Mouse (Mus musculus): ENCODE data around the gene Prkcd. TPM values are rescaled to one million over a fixed set of nuclear protein-coding genes. Genes with fewer than 3 reads are reported as not detected.
A peak's percentile ranks its signal among the peaks of the same experiment; 100 is the strongest.

Gene Prkcd
- total RNA-seq, 1 experiment from 2014 or later, result 483 TPM

DNA sequence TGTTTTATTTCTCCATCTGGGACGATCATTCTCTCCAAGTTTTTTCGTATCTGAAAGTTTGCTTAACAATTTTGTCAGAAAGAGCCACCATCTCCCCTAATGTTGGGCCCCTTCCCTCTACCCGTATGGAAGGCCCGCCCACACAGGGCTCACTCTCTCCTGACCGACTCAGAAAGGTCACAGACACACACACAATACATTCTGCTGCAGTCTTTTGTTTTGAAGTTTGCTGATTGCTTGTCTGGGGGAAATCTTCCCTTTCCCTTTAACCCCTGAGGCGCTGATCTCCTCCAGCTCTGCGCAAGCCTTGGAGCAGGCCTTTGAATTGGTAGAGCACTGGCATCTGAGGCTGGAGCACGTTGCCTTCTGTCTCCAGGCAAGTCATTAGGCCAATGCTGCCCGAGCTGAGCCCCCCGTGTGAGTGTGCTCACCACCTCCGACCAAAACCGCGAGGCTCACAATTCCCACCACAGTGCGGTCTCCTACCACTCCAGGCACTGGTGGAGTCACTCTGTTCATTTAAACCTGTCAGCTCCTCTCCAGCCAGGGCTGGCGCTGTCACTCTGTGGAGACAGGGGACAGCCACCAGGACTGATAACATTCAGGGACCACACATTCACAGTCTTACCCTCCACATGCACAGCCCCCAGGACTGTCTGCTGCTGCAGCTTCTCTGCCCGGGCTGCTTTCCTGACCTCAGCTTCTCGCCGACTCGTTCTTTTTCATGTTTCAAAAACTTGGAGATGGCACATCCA, 41.3 kb downstream of the Prkcd start:
- no peak for ATAC-seq (ENCODE audit: extremely low read depth, insufficient number of reproducible peaks, low FRiP score, poor library complexity, severe bottlenecking)

DNA sequence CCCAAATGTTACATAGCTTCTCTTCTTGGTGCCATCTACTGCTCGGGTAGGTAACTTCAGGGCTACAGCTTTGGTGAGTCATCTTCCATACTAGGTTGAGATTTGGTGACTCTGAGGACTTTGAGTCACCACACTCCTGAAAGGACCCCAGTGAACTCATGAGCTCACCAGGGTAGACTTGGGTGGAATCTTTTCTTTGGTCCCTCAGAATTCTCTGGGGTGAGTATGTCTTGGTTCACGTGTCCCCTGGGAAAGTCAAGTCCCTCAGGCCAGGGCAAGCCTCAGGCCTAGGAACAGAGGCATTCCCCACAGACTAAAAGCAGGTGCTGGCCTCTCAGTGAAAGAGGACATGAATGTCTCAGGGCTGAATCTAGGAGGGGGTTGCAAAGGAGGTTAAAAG, 41.9 kb downstream of the Prkcd start:
- ATAC-seq (ENCODE audit: extremely low read depth, insufficient number of reproducible peaks, low FRiP score, poor library complexity, severe bottlenecking), result no peak

DNA sequence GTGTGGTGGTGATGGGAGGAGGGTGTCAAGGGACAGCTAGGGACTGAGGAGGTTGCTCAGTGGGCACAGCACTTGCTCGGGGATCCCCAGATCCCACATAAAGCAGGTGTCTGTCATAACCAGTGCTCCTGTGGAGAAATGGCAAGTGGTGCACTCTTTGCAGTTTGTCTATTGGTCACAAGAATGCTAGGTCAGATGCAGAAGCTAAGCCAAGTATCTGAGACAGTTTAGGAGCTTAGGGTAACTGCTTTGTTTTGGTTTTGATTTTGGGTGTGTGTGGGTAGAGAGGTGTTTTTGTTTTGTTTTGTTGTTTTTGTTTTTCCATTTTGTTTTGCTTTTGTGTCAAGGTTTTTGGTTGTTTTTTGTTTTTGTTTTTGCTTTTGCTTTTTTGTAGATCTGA, 44.8 kb downstream of the Prkcd start:
- no peak for ATAC-seq (ENCODE audit: extremely low read depth, insufficient number of reproducible peaks, low FRiP score, poor library complexity, severe bottlenecking)

DNA sequence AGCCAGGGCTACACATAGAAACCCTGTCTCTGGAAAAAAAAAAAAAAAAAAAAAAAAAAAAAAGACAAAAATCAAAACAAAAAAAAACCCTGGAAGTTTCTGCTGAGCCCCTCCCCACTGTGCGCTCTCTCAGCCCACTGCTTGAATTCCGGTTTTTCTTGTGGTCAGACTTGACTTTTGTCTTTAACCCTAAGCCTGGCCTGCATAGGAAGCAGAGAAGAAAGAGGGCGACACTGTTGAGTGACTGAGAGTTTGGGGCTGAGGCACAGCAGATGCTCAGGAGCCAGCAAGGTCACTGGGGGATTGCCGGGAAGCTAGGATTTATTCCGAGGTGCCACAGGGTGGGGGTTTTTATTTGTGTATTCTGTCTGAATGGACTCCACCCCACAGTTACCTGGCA, 46.1 kb downstream of the Prkcd start:
- no peak for ATAC-seq (ENCODE audit: extremely low read depth, insufficient number of reproducible peaks, low FRiP score, poor library complexity, severe bottlenecking)

DNA sequence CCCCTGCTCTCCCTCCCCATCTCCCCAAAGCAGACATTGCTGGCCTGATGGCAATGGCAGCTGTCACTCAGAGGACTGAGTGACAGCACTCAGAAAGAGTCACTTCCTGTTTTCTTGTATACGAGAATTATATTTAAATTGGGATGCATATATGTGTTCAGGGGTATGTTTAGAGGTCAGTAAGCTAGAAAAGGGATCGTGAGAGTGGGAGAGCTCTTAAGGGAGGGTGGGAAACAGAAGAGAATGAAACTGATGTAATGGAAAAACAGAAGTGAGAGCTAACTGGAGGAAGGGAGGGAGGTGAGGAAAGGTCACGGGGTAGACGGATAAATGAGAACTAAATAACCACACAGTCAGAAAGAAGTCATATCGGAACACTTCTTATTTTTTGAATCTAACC, 46.8 kb downstream of the Prkcd start:
- ATAC-seq (ENCODE audit: extremely low read depth, insufficient number of reproducible peaks, low FRiP score, poor library complexity, severe bottlenecking), result peak; percentile 50

DNA sequence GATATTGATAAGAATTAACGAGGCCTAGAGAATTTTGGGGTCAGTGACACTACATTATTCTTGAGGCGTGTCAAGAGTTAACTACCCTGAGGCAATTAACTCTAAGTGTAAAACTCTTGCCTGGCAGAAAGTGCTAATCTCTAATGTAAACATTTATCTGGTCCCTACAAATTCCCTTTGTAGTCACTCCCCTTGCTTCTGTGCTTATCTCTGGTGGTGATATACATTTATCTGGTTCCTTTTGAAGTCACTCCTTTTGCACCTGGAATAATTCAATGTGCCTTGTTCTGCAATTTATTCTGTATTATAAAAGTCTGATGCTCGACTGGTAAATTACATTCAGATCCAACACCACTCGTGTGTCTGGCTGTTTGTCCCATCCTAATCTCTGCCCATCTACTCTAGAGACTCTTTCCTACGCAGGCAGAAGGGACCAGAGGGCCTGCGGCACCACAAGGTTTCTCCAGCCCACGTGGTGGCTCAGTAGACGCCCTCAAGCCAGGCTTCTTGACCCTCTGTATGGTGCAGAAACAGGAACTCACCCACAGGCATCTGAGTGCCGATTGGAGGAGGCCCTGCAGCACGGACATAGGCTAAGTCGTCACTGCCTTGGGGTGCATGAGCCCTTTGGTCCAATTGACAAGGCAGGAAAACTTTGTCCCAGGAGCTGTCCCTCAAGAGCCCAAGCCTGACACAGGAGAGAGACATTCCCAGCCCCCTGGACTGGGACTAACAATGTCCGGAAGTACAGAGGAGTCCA, 48.5 kb downstream of the Prkcd start:
- ATAC-seq (ENCODE audit: extremely low read depth, insufficient number of reproducible peaks, low FRiP score, poor library complexity, severe bottlenecking), result peak; percentile 39; the same call in 1 of the 2 replicates

DNA sequence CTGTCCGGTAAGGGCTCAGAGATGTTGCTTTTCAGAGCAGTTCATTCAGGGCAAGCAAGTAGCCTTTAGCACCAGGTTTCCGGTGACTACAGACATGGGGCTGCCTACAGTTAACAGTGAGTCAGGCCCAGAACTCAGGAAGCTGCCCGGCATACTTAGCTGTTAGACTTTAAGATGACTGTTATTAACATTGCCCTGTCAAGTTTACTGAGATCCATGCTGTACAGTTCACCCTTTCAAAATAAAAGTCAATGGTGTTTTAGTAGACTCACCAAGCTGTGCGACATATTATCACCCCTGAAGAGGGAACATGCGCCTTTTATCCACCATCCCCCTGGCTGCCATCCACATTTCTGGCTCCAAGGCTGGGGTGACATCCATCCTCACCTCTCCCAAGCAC, 49.8 kb downstream of the Prkcd start:
- no peak for ATAC-seq (ENCODE audit: extremely low read depth, insufficient number of reproducible peaks, low FRiP score, poor library complexity, severe bottlenecking)

DNA sequence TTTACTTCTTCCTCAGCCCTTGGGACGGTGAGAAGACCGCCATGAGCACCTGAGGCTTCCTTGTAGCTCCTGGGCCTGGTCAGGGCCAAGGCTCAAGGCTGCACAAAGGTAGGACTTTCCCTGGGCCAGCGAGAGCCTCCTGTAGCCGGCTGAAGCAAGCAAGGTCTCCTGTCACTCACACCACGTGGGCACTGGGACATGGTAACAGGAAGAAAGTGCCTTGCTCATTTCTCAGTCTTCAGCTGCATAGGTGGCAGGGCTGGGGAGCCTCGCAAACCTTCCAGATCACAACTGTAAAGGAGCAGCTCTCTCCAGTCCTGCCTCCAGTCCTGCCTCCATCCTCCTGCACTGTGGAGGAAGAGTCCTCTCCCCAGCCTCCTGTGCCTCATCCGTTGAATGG, 50.2 kb downstream of the Prkcd start:
- no peak for ATAC-seq (ENCODE audit: extremely low read depth, insufficient number of reproducible peaks, low FRiP score, poor library complexity, severe bottlenecking)

DNA sequence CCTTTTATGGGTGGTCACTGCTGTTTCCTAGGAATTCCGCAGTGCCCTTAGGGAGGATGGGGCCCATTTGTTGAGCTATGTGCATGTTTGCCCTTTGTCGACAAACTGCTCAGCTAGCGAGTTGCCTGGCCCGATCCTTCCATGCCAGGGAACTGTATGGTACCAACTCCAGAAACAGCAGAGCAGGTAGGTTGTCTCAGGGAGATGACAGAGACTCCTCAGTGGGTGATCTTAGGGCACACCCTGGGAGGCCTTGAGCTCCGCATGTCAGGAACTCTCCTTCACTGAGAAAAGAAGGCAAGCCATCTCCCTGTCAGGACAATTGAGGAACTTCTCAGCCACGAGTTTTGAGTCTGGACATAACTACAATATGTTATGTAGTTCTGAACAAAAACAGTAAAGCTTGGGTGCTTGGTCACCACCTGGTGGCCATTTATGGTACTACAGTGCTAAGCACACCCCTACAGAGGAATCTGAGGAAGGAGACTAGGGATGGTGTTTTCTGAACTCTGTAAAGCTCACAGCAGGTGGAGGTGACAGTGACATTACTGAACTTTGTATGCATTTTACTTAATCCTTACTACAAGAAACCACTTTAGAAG, 51.9 kb downstream of the Prkcd start:
- peak; percentile 72 for ATAC-seq (ENCODE audit: extremely low read depth, insufficient number of reproducible peaks, low FRiP score, poor library complexity, severe bottlenecking)

DNA sequence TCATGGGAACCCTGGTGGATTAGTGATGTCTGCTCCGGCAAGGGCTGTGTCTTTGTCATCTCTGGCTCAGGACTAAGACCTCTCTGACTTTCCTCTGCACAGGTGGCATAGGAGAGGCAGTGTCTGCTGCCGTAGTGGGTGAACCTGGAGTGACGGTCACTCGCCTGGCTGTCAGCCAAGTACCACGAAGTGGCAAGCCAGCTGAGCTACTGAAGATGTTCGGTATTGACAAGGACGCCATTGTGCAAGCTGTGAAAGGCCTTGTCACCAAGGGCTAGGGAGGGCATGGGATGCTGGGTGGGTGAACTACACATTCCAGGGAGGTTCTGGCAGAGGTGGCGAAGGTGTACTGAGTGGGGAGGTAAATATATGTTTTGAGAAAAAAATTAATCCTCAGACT, 52.8 kb downstream of the Prkcd start:
- ATAC-seq (ENCODE audit: extremely low read depth, insufficient number of reproducible peaks, low FRiP score, poor library complexity, severe bottlenecking), result no peak

DNA sequence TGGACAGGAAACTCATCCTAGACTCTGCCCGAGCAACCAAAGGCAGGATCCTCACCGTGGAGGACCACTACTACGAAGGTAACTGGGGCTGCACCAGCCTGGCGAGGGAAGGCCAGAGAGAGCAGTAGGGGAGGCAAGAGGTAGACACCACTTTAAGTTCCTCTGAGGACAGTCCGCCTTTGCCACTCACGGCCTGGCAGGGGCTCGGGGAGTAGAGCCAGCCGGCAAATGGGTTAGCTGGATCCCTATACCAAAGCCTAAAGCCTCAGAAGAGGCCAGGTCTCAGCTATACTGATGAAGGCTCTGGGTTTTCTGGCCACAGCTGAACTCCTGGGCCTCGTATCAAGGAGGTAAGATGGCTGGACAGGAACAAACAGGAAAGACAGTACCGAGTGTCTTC, 53.8 kb downstream of the Prkcd start:
- no peak for ATAC-seq (ENCODE audit: extremely low read depth, insufficient number of reproducible peaks, low FRiP score, poor library complexity, severe bottlenecking)

DNA sequence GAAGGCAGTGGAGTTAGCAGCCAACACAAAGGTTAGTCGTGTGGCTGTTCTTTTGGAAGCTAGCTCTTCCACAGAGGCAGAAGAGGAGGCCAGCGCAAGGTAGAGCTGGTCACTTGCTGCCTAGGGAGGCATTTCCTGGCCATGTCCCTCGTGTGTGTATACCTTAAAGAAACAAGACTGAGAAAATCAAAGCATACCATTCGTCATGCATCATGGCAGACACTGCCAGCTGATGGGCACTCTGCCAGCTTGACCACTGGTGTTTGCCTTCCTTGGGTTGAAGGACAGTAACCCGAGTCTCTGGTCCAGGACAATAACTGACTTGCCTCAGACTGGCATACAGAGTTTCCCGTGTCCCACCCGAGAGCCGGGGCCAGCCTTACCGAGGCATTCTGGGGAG, 55.7 kb downstream of the Prkcd start:
- ATAC-seq (ENCODE audit: extremely low read depth, insufficient number of reproducible peaks, low FRiP score, poor library complexity, severe bottlenecking), result no peak

DNA sequence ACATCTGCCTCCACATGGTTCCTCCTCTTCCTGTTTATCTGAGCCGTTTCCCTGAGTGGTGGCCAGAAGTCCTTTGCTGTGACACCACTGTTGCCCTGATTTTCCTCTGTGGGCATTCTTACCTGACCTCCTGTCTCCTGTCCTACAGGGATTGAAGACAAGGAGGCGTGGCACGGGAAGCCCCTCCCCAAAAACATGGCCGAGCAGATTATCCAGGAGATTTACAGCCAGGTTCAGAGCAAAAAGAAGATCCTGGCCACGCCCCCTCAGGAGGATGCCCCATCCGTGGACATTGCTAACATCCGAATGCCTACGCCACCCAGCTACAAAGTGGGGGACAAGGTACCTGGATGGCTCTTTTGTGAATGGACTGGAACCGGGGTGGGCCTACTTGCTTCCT, 58.0 kb downstream of the Prkcd start:
- ATAC-seq (ENCODE audit: extremely low read depth, insufficient number of reproducible peaks, low FRiP score, poor library complexity, severe bottlenecking), result no peak

DNA sequence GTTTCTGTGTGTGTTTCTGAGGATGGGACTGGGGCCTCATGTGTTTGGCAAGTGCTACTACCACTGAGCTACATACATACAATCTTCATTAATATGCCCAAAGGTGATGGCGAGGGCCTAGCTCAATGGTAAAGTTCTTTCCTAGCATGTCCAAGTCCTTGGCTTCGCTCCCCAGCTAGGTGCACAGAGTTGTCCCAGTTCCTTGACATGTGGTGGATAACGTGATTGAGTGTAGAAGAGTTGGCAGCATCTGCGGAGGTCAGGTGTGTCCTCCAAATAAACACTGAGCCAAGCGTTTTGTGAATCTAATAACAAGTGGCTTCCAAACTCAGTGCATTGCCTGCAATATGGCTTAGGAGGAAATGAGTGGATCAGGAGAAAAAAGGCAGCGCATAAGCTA, 59.7 kb downstream of the Prkcd start:
- ATAC-seq (ENCODE audit: extremely low read depth, insufficient number of reproducible peaks, low FRiP score, poor library complexity, severe bottlenecking), result no peak

DNA sequence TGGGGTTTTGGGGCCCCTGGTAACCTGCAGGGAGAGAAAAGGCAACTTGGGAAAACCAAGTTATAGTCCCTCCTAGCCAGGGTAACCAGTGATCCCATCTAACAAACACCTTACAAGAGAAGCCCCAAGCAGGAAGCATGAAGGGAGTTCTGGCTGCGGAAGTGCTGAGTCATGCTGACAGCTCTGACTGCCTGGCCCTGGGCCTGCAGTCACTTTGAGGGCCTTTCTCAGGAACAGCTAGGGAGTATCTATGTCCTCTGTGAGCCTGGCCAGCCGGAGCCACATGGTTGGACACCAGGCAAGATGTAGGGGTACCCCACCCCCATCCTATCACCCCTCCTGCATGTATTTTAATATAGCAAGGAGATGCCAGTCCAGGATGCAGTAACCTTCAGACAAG, 61.6 kb downstream of the Prkcd start:
- ATAC-seq (ENCODE audit: extremely low read depth, insufficient number of reproducible peaks, low FRiP score, poor library complexity, severe bottlenecking), result no peak

DNA sequence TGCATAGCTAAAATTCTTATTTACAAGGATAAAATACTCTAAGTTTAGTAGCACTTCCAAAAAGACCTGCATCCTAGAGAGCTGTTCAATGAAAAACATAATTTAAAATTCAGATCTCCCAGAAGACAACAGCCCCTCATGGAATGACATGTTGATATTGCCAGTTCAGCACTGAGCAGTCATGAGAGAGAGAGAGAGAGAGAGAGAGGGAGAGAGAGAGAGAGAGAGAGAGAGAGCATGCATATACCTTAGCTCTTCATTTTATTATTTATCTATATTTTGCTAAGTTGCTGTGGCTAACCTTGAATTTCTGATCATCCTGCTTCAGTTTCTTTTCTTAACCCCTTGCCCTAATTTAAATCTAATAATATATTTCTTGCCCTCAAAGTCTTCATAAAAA, 63.7 kb downstream of the Prkcd start:
- ATAC-seq (ENCODE audit: extremely low read depth, insufficient number of reproducible peaks, low FRiP score, poor library complexity, severe bottlenecking), result no peak

DNA sequence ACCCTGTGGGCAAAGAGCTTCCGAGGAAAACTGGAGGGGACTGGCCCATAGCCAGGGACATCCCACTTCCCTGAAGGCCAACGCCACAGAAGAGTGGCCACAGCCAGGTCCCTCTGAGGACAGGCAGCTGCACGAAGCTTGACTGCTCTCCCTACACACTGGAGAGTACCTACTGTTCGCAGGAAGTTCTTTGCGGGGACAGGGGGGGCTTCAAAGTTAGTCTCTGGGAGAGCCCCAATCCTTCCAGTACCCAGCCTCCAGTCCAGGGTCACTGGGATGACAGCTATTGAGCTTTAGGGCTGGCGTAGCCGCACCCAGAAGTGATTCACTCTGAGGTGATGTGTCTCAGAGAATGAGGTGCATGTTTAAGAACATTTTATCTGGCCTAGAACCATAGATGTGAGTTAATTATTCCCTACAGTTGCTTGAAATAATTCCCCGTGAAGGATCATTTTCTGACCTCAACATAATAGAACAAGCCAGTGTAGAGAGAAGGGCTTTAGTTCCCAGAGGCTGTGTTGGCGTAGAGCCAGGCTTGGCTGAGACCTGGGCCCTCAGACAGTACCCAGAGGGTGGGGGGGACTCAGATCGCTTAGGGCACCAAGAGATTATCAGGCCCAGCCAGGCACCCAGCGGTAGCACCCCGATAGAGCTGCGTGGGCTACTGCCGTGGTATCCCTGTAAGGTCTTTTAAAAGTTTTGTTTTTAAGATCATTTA, 64.4 kb downstream of the Prkcd start:
- ATAC-seq (ENCODE audit: extremely low read depth, insufficient number of reproducible peaks, low FRiP score, poor library complexity, severe bottlenecking), result no peak

DNA sequence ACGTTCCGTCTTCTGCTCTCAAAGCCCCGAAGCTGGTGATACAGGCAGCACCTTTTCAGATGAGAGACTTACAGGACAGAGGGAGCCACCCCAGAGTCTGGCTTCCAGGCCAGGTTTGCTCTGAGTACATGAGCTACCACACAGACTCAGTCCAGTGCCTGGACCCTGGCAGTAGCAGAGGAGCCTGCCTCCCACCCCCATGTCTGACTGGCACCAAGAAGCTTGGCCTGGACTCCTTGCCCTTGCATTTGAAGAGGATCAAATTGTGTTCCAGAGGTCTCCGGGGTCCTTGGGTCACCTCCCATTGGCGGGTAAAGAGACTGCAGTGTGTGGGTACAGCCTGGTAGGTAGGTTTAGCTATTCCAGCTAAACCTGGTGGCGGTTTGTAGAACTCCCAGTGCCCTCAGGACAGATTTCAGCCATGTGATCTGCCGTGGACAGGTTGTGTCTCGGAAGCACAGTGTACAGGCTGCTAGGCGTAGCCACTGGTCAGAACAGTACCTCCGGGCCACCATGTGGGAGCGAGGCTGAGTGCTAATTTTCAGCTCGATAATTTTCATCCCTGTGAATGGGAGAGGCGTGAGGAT, 65.1 kb downstream of the Prkcd start:
- ATAC-seq (ENCODE audit: extremely low read depth, insufficient number of reproducible peaks, low FRiP score, poor library complexity, severe bottlenecking), result no peak

DNA sequence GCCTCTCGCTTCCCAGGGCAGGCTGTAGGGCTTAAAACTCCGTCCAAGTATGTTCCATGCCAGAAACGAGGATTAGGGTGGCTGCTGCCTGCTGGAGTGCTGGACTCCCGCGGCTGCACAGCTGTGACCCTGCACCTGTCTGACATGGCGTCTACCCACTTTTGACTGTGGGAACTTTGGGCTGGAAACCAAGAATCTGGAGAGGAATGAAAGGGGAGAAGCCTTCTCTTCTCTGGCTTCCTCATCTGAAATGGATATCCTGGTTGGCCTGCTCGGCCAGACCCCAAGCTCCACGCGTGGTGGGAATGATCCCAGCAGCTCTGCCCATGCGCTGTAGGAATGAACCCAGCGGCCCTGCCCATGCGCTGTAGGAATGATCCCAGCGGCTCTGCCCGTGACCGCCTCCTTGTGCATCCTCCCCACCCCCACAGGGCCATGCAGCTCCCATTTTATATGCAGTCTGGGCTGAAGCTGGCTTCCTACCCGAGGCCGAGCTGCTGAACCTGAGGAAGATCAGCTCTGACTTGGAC, 66.6 kb downstream of the Prkcd start:
- no peak for ATAC-seq (ENCODE audit: extremely low read depth, insufficient number of reproducible peaks, low FRiP score, poor library complexity, severe bottlenecking)
